Comparison of ENCODE assay signal across 8 mouse cellular contexts in the genomic region with DNA sequence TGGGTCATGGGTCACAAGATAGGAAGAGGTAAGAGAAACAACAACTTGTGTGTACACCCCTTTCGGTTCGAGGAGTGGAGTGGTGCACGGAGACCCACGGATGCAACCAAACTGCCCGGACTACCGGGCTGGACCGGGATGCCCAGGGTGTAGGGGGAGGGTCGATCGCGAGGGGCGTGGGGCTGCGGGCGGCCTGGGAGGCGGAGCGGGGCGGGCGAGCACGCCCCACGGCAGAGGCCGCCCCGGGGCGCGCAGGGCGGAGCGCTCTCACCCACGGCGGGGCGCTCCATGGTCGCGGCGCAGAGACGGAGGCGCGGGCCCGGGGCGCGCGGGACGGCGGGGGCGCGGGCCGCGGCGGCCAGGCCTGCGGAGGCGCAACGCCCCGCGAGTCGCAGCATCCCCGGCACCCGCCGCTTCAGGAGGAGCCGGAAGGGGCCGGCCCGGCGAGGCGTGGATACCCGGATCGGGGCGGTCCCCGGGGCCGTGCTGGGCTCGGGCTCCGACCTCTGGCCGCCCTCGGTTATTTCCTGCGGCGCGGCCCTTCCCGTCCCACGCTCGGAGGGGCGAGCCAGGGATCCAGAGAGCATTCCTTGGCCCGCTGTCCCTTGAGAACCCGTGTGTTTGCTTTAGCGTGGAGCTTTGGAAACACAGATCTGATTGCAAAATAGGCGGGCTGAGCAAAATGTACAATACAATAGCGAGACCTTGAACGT. TPM values are rescaled to one million over a fixed set of nuclear protein-coding genes. Genes with fewer than 3 reads are reported as not detected.
DNase-seq lines count a peak whose midpoint lies in the region.

No protein-coding gene starts in this region.

- H3K27ac ChIP-seq in hindbrain, embryonic 10.5 days = peak overlapping the region; percentile 94

- H3K27me3 ChIP-seq in hindbrain, embryonic 10.5 days (ENCODE audit: insufficient read depth, poor library complexity, severe bottlenecking) = no peaks in the 10 kb centered on the region

- peak; percentile 97 for DNase-seq in Muller cell, postnatal 12 days (ENCODE audit: inconsistent ontology term)
- peak; percentile 81 to 87 for DNase-seq in cerebellum, postnatal 10 days
- DNase-seq in frontal cortex, adult 2 months (ENCODE audit: extremely low spot score in 1 of 2, low spot score in 1 of 2) = peak; percentile 56 to 84
- peak; percentile 81 for DNase-seq in hindbrain, embryonic 10.5 days (ENCODE audit: low spot score)
- DNase-seq in layer of hippocampus, postnatal 14 days (ENCODE audit: low spot score in 2 of 2) = peak; percentile 79 to 83
- peak; percentile 95 for DNase-seq in lung, postnatal 10 days
- peak; percentile 86 for DNase-seq in ovary, postnatal 14 days (ENCODE audit: low spot score)
- peak; percentile 37 to 52 for DNase-seq in thymus, postnatal 10 days (ENCODE audit: low spot score in 2 of 2)

- no peaks in the 10 kb centered on the region for H3K9me3 ChIP-seq in hindbrain, embryonic 10.5 days

- WGBS in hindbrain, embryonic 10.5 days = under 1% methylated on average over 68 of the region's 81 CpGs

- peak overlapping the region; percentile 68 for H3K4me3 ChIP-seq in hindbrain, embryonic 10.5 days

- peaks cover 14% of the 10 kb centered on the region for H3K4me1 ChIP-seq in hindbrain, embryonic 10.5 days (replicated peaks)

- no peaks in the 10 kb centered on the region for H3K36me3 ChIP-seq in hindbrain, embryonic 10.5 days

RNA-seq across cellular contexts. Expression of a gene that starts 10.9 kb away (rescaled TPM):
- 49.6 and 50.9 TPM in 2 replicates for polyA plus RNA-seq in frontal cortex, adult 2 months (2012; rRNA removed)
- 15.6 and 16.3 TPM in 2 replicates for polyA plus RNA-seq in hindbrain, embryonic 10.5 days (2016; fragmentation: Nextera tagmentation; extraction: Ambion mirVana)
- 10 to 100 TPM; 48.2 to 49.9 TPM for total RNA-seq in layer of hippocampus, postnatal 14 days (2021)

Comparison
In these comparisons a context has a peak if more than half of its experiments do, and no peak if none do; other contexts are left out.
1. Peak in every context shown above with its lines: DNase-seq, H3K4me3 ChIP-seq and H3K27ac ChIP-seq.
2. DNase-seq: peak in every context shown above with its lines; median percentile 97 in Muller cell, postnatal 12 days; 95 in lung, postnatal 10 days; 86 in ovary, postnatal 14 days; 84 in cerebellum, postnatal 10 days; 81 in hindbrain, embryonic 10.5 days; 81 in layer of hippocampus, postnatal 14 days; 70 in frontal cortex, adult 2 months; 44 in thymus, postnatal 10 days.